Mouse (Mus musculus): ENCODE measurements around the gene Olfr1465. TPM values are rescaled to one million over a fixed set of nuclear protein-coding genes. Genes with fewer than 3 reads are reported as not detected.

Gene Olfr1465
- polyA plus RNA-seq (2012; rRNA removed; ENCODE audit: low replicate concordance): not detected in 2 replicates

DNA sequence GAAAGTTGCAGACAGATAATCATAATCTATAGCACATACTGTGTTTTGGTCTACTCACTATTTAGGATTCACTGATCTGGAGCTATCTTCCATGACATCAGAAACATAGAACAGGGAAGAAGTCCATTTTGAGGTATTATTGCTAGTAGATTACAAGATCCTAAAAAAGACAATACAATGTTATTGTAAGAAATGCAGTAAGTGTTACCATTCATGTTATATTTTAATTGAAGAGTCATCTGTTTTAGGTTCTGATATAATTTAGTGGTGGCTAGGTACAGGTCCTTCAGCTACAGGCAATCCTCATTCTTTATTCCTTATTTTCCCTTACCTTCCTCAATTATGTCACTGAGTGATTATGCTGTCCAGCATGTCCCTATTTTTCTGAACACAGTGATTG is at the start of gene Olfr1465:
Gene Olfr1465 (minus strand): TSS at position 101 of the 400 bp plus-strand sequence.

DNA sequence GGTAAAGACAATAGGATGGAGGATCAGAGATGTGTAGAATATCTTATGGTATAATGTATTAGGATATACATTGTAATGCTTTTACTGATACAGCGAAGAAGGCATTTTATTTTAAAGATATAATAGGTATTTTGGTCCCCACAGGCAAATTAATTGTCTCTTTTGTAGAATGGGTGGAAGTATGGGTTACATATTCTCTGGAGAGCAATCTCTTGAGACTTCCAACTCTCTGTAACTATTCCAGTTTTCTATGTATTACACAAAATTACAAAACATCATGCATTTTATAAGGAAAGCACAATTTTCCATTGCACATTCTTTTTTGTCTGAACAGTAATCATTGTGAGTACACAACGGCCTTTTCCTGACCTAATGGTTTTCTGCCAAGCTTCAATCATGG is 46.6 kb upstream of the Olfr1465 start, which contains the start of gene Olfr1467:
Gene Olfr1467 (plus strand): TSS at position 301 of the 400 bp plus-strand sequence.

DNA sequence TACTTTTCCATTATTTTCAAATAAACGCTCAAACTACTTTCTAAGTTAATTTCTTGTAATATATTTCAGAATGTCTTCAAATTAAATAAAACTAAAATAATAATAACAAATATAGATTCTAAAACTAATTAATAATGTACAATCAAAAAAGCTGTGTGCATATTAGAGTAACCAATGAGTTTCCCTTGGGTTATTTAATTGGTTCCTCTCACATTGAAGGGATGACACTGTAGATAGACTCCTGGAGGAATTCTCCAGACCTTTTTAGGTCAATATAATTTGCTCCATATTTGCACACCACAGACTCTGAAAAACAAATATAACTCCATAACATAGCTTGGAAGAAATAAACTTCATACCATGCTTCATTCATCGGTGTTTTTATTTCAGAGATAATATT is 23.2 kb upstream of the Olfr1465 start, which contains the start of gene Olfr1466:
Gene Olfr1466 (plus strand): TSS at position 301 of the 400 bp plus-strand sequence.

Other genes starting within 250 kb of the Olfr1465 start
- gene Olfr1457, start 217.7 kb downstream of the Olfr1465 start, polyA plus RNA-seq (2012; rRNA removed; ENCODE audit: low replicate concordance): not detected in 2 replicates
- not detected in 2 replicates for gene Olfr1458, start 208.8 kb downstream of the Olfr1465 start, polyA plus RNA-seq (2012; rRNA removed; ENCODE audit: low replicate concordance)
- not detected in 2 replicates for gene Olfr1459, start 166.0 kb downstream of the Olfr1465 start, polyA plus RNA-seq (2012; rRNA removed; ENCODE audit: low replicate concordance)
- not detected in 2 replicates for gene Olfr1461, start 152.5 kb downstream of the Olfr1465 start, polyA plus RNA-seq (2012; rRNA removed; ENCODE audit: low replicate concordance)
- gene Olfr1462, start 129.8 kb downstream of the Olfr1465 start, polyA plus RNA-seq (2012; rRNA removed; ENCODE audit: low replicate concordance): not detected in 2 replicates
- not detected in 2 replicates for gene Olfr1463, start 84.2 kb downstream of the Olfr1465 start, polyA plus RNA-seq (2012; rRNA removed; ENCODE audit: low replicate concordance)
- gene Olfr1466, start 23.3 kb upstream of the Olfr1465 start, polyA plus RNA-seq (2012; rRNA removed; ENCODE audit: low replicate concordance): not detected in 2 replicates
- gene Olfr1467, start 46.7 kb upstream of the Olfr1465 start, polyA plus RNA-seq (2012; rRNA removed; ENCODE audit: low replicate concordance): not detected in 2 replicates
- gene Olfr1469, start 92.3 kb upstream of the Olfr1465 start, polyA plus RNA-seq (2012; rRNA removed; ENCODE audit: low replicate concordance): not detected in 2 replicates
- not detected in 2 replicates for gene Olfr1471, start 127.9 kb upstream of the Olfr1465 start, polyA plus RNA-seq (2012; rRNA removed; ENCODE audit: low replicate concordance)
- gene Olfr1472, start 140.5 kb upstream of the Olfr1465 start, polyA plus RNA-seq (2012; rRNA removed; ENCODE audit: low replicate concordance): not detected in 2 replicates
- gene Olfr1474, start 154.0 kb upstream of the Olfr1465 start, polyA plus RNA-seq (2012; rRNA removed; ENCODE audit: low replicate concordance): not detected in 2 replicates
- gene Olfr1475, start 164.7 kb upstream of the Olfr1465 start, polyA plus RNA-seq (2012; rRNA removed; ENCODE audit: low replicate concordance): not detected in 2 replicates
- gene Olfr1477, start 185.0 kb upstream of the Olfr1465 start, polyA plus RNA-seq (2012; rRNA removed; ENCODE audit: low replicate concordance): not detected in 2 replicates
- not detected in 2 replicates for gene Olfr1480, start 212.4 kb upstream of the Olfr1465 start, polyA plus RNA-seq (2012; rRNA removed; ENCODE audit: low replicate concordance)

All from duodenum, adult 2 months (tissue).